Mouse (Mus musculus) CD4-positive helper T cell, adult 2 months (primary cell): ENCODE measurements around the gene Neurl1a.

ENCODE experiments used
- DNase-seq: peaks from one replicate; pipeline ENCODE4 v3.0.0-alpha.2; 2012; ENCODE audit warnings: low read depth, missing footprints, low spot score

The Neurl1a gene

GRCm38 (mm10) chr19:47167617-47168214 is 10.9 kb upstream of the Neurl1a start:
- DNase-seq, result no peak

- peak; percentile 60 for DNase-seq
Measured at GRCm38 (mm10) chr19:47168223-47168622, 10.4 kb upstream of the Neurl1a start.

- peak; percentile 79 for DNase-seq
Measured at GRCm38 (mm10) chr19:47168793-47169412, 9.7 kb upstream of the Neurl1a start.

GRCm38 (mm10) chr19:47174515-47174914 is 4.1 kb upstream of the Neurl1a start:
- DNase-seq, result peak; percentile 27

- DNase-seq, result no peak
Measured at GRCm38 (mm10) chr19:47175472-47175871, 3.1 kb upstream of the Neurl1a start.

- no peak for DNase-seq
Measured at GRCm38 (mm10) chr19:47176916-47177505, 1.6 kb upstream of the Neurl1a start.

- DNase-seq, result no peak
Measured at GRCm38 (mm10) chr19:47178001-47178400, 619 bp upstream of the Neurl1a start.

GRCm38 (mm10) chr19:47179272-47179809 is 721 bp downstream of the Neurl1a start:
- no peak for DNase-seq

GRCm38 (mm10) chr19:47180011-47180410 is 1.4 kb downstream of the Neurl1a start:
- DNase-seq, result no peak

GRCm38 (mm10) chr19:47184221-47184620 is 5.6 kb downstream of the Neurl1a start:
- DNase-seq, result no peak

- no peak for DNase-seq
Measured at GRCm38 (mm10) chr19:47184736-47185135, 6.1 kb downstream of the Neurl1a start.

- no peak for DNase-seq
Measured at GRCm38 (mm10) chr19:47186514-47187275, 8.1 kb downstream of the Neurl1a start.

GRCm38 (mm10) chr19:47188515-47189128 is 10.0 kb downstream of the Neurl1a start:
- DNase-seq, result no peak

- DNase-seq, result no peak
Measured at GRCm38 (mm10) chr19:47192158-47192557, 13.5 kb downstream of the Neurl1a start.

GRCm38 (mm10) chr19:47198671-47199350 is 20.2 kb downstream of the Neurl1a start:
- DNase-seq, result no peak

- DNase-seq, result no peak
Measured at GRCm38 (mm10) chr19:47201972-47202371, 23.4 kb downstream of the Neurl1a start.

- DNase-seq, result no peak
Measured at GRCm38 (mm10) chr19:47202429-47202828, 23.8 kb downstream of the Neurl1a start.

GRCm38 (mm10) chr19:47203042-47203441 is 24.4 kb downstream of the Neurl1a start:
- no peak for DNase-seq

- no peak for DNase-seq
Measured at GRCm38 (mm10) chr19:47204653-47205052, 26.0 kb downstream of the Neurl1a start.

- no peak for DNase-seq
Measured at GRCm38 (mm10) chr19:47206126-47206525, 27.5 kb downstream of the Neurl1a start.

- DNase-seq, result no peak
Measured at GRCm38 (mm10) chr19:47210432-47210831, 31.8 kb downstream of the Neurl1a start.
